Mouse (Mus musculus): ENCODE data around the gene Itga4. TPM values are rescaled to one million over a fixed set of nuclear protein-coding genes. Genes with fewer than 3 reads are reported as not detected.

Itga4 gene
- total and polyA plus RNA-seq, 3 experiments = 22.7 to 97.5 (median 48.9) TPM

DNA sequence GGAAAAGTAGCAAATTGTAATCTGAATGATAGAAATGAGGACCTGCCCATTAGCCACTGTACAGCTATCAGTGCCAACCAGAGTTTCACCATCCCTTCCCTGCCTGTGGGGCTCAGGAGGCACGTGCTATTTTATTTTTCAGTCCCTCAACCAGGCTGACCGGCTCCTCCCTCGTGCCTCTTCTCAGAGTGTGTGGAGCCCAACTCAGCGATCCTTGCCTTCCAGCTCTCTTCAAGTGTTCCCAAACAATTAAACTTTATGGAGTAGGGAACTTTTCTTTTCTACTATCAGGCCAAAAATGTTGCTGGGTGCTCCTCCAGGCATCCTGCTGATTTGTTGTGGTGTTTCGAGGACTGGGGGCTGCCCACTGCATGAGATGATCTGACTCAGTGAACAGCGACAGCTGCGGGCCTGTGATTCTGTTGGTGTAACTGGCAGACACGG, 1.4 kb upstream of the Itga4 start (continued):
- TF ChIP-seq JUND (IDR thresholded peaks at IDR 0.05; ENCODE audit: low read depth, low read length) (no peak), TBP (IDR thresholded peaks at IDR 0.05; ENCODE audit: low read depth, low read length) (peak; percentile 44), MEF2A (IDR thresholded peaks at IDR 0.05; ENCODE audit: extremely low read depth, insufficient replicate concordance, low read depth, low read length, poor library complexity, severe bottlenecking) (no peak), ZMIZ1 (IDR thresholded peaks at IDR 0.05; ENCODE audit: low read depth, low read length) (no peak), MAFK (IDR thresholded peaks at IDR 0.05; ENCODE audit: borderline replicate concordance, low read depth, low read length) (no peak), USF2 (IDR thresholded peaks at IDR 0.05; ENCODE audit: borderline replicate concordance in 1 of 2, insufficient read depth in 1 of 2, low read depth in 1 of 2, low read length in 2 of 2) (no peak), BHLHE40 (IDR thresholded peaks at IDR 0.05; ENCODE audit: borderline replicate concordance, low read depth, low read length) (peak; percentile 91), MYC (IDR thresholded peaks at IDR 0.05; ENCODE audit: low read depth, low read length) (peak; percentile 92)

DNA sequence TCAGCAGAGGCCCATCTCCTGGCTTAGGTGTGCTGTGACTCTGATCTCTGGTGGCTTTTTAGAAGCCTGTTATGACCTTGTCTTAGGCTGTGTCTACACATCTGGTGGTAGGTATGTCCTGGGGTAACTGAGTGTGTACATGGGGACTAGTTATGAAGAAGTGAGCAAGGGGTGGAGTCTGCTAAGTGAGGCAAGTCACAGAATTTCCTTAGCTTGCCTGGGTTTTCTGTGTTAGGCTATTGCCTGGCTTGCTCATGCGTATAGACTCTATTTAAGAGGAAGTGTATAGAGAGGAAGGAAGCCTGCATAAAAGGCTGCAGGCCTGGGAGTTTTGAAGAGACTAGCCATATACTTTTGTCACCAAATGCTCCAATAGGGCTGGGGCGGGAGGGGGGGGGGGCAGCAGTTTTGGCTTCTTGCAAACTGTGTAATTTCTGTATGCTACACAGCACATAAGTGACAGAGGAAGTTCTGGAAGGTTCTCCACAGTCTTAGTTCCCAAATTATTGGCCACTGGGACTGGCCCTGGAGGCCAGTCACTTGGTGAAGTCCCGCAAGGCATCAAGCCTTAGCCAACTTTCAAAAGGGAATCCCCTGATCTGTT, 536 bp upstream of the Itga4 start:
- Histone ChIP-seq H3K9me3 (replicated peaks; ENCODE audit: insufficient read depth, low read length) (no peaks in the 10 kb centered on the region), H3K36me3 (ENCODE audit: control insufficient read depth in 1 of 2, insufficient read depth in 2 of 2, low read length in 2 of 2) (peaks cover 2 to 39% of the 10 kb centered on the region in 2 experiments; a peak in 3 of 4 replicates), H3K4me1 (ENCODE audit: control insufficient read depth in 1 of 2, insufficient read depth in 2 of 2, low read length in 2 of 2) (peaks cover 18 to 27% of the 10 kb centered on the region in 2 experiments), H3K27me3 (ENCODE audit: control insufficient read depth in 1 of 2, insufficient read depth in 2 of 2, low read length in 2 of 2) (no peaks in the 10 kb centered on the region), H3K79me2 (ENCODE audit: control insufficient read depth, insufficient read depth, low read length, poor library complexity) (peaks cover 29% of the 10 kb centered on the region), H3K9ac (ENCODE audit: control insufficient read depth, low read depth, low read length, poor library complexity, severe bottlenecking) (peak overlapping the region; percentile 74), H3K4me3 (ENCODE audit: control insufficient read depth in 1 of 2, insufficient read depth in 1 of 2, low read depth in 2 of 2, low read length in 2 of 2) (peak overlapping the region; percentile 86 to 89), H3K27ac (ENCODE audit: control insufficient read depth, low read depth, low read length) (peak overlapping the region; percentile 96)
- TF ChIP-seq RCOR1 (IDR thresholded peaks at IDR 0.05; ENCODE audit: low read depth, low read length) (no peak), ELF1 (IDR thresholded peaks at IDR 0.05; ENCODE audit: low read depth, low read length) (0 out of 2 replicates have a peak, but pooled peaks have one; percentile 30), GATA1 (IDR thresholded peaks at IDR 0.05; ENCODE audit: low read depth, low read length) (no peak), UBTF (IDR thresholded peaks at IDR 0.05; ENCODE audit: borderline replicate concordance, insufficient read depth, low read depth, low read length) (no peak), MYB (IDR thresholded peaks at IDR 0.05; ENCODE audit: low read depth, low read length) (no peak), EP300 (IDR thresholded peaks at IDR 0.05; ENCODE audit: low read depth in 1 of 2, low read length in 2 of 2) (no peak), MXI1 (IDR thresholded peaks at IDR 0.05; ENCODE audit: low read depth, low read length) (no peak; the same call in 1 of the 2 replicates), TAL1 (IDR thresholded peaks at IDR 0.05; ENCODE audit: low read length) (no peak), BHLHE40 (IDR thresholded peaks at IDR 0.05; ENCODE audit: borderline replicate concordance, low read depth, low read length) (no peak), TCF12 (IDR thresholded peaks at IDR 0.05; ENCODE audit: low read depth, low read length) (no peak; the same call in 1 of the 2 replicates), JUND (IDR thresholded peaks at IDR 0.05; ENCODE audit: low read depth, low read length) (no peak), HCFC1 (IDR thresholded peaks at IDR 0.05; ENCODE audit: low read depth, low read length) (no peak), POLR2A (IDR thresholded peaks at IDR 0.05; ENCODE audit: control insufficient read depth in 1 of 2, insufficient read depth in 1 of 2, low read depth in 1 of 2, low read length in 2 of 2, poor library complexity in 1 of 2) (peak in 1 of 2 experiments; percentile 65; a peak in 2 of 4 replicates), NELFE (IDR thresholded peaks at IDR 0.05; ENCODE audit: low read depth, low read length) (peak; percentile 49), CHD1 (IDR thresholded peaks at IDR 0.05; ENCODE audit: low read depth, low read length) (no peak), ZMIZ1 (IDR thresholded peaks at IDR 0.05; ENCODE audit: low read depth, low read length) (no peak; the same call in 1 of the 2 replicates), POLR2AphosphoS2 (IDR thresholded peaks at IDR 0.05; ENCODE audit: low read length) (peak; percentile 57), POLR2AphosphoS5 (IDR thresholded peaks at IDR 0.05; ENCODE audit: borderline replicate concordance, low read depth, low read length) (no peak; the same call in 1 of the 2 replicates), ZNF384 (IDR thresholded peaks at IDR 0.05; ENCODE audit: low read depth, low read length) (no peak), SIN3A (IDR thresholded peaks at IDR 0.05; ENCODE audit: low read length) (no peak), MAFK (IDR thresholded peaks at IDR 0.05; ENCODE audit: borderline replicate concordance, low read depth, low read length) (no peak), MYC (IDR thresholded peaks at IDR 0.05; ENCODE audit: low read depth, low read length) (0 out of 2 replicates have a peak, but pooled peaks have one; percentile 47), TBP (IDR thresholded peaks at IDR 0.05; ENCODE audit: low read depth, low read length) (peak; percentile 90), USF1 (IDR thresholded peaks at IDR 0.05; ENCODE audit: low read depth, low read length) (no peak), NRF1 (IDR thresholded peaks at IDR 0.05; ENCODE audit: insufficient read depth, low read depth, low read length, poor library complexity, severe bottlenecking) (peak; percentile 85)
- DNase-seq (ENCODE audit: low read depth, low spot score) = peak; percentile 94

Measured in MEL (cell line).